Mouse (Mus musculus): ENCODE measurements around the gene Exosc8. TPM values are rescaled to one million over a fixed set of nuclear protein-coding genes. Genes with fewer than 3 reads are reported as not detected.

The Exosc8 gene
- total RNA-seq, 1 experiment from 2014 or later, result 47.9 TPM

DNA sequence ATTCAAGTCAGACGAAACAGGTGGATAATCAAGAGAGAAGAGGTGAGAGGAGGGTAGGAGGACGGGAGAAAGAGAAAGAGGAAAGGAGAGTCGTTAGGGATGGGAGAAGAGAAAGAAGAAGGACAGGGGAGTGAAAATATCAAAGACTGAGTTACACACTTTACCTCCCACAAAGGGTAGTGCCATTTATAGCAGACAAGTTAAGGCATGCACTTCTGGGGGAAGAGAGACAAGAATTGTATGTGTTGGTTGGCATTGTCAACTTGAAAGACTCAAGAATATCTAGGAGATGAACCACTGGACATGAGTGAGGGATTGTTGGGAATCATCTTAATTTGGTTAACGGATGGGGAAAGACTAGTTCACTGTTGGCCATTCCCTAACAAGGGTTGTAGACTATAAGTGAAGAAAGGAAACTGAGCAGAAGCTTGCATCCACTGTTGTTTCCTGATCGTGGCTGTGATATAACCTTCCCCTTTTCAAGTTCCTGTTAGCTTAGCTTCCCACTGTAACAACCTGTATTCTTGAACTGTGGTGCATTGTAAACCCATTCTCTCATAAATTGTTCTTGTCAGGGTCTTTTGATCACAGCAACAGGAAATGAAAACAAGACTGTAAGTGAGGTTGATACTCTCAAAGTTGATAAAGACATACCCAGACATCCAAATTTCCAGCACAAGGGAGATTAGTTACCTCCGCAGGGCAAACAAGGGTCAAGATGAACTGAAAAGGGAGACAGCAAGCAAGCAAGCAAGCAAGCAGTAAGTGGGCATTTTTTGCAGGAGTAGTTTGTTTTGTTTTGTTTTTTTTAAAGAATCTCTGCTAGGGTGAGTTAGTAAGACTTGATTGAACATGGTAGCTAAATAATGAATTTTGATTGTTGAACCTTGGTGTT, 53.6 kb downstream of the Exosc8 start:
- no peak for DNase-seq

Other genes with a start within 250 kb of the Exosc8 start
- gene Supt20, start 42.6 kb downstream of the Exosc8 start, total RNA-seq (2021), result 54.4 and 68.9 TPM in 2 replicates
- not detected in 2 replicates for gene Gm21958, start 21.0 kb downstream of the Exosc8 start, total RNA-seq (2021)
- gene Alg5, start 146 bp upstream of the Exosc8 start, total RNA-seq (2021), result 47.3 and 52.3 TPM in 2 replicates
- 42.6 and 44.4 TPM in 2 replicates for gene Smad9, start 20.2 kb upstream of the Exosc8 start, total RNA-seq (2021)
- gene Rfxap, start 72.4 kb upstream of the Exosc8 start, total RNA-seq (2021), result 34.7 and 47.7 TPM in 2 replicates
- not detected in 2 replicates for gene Sertm1, start 180.5 kb upstream of the Exosc8 start, total RNA-seq (2021)

Measured in adrenal gland, postnatal 25 days (tissue).